Mouse (Mus musculus): Measurements from ENCODE around the gene 9030612E09Rik. TPM values are rescaled to one million over a fixed set of nuclear protein-coding genes. Genes with fewer than 3 reads are reported as not detected.

Gene 9030612E09Rik
- polyA plus RNA-seq, 1 experiment = 0.28 TPM

DNA sequence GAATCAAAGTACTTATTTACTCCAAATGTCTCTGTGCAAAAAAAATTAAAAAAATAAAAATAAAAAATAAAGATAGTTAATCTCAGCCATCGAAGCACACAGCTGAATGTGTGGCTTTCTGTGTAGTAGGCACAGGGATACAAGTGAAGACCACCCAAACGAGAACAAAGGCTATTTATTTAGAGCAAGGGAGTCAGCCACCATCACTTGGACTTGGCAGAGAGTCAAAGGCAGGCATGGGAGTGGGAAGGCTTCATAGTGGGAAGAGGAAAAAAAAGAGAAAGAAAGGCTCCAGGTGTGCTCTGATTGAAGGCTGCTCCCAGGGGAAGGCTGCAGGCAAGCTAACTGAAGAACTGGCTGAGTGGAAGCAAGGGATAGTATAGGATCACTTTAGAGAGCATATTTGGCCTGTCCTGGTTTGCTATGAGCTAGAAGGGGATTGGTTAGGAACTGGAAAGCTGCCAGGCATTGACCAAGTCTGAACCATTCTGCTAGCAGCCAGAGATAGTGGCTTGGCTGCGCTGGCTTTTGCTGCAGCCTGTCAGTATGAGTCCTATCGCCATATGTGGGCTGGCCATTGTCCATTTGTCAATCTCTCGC lies 5.9 kb downstream of the 9030612E09Rik start:
- H3K27ac ChIP-seq (ENCODE audit: insufficient read depth, low read length) = no peak overlapping the region
- TF ChIP-seq CTCF (IDR thresholded peaks at IDR 0.05; ENCODE audit: borderline replicate concordance, insufficient read depth, low read length) (no peak), POLR2A (IDR thresholded peaks at IDR 0.05; ENCODE audit: low read depth, low read length) (no peak)
- H3K4me3 ChIP-seq (ENCODE audit: insufficient read depth, low read length) = no peak overlapping the region

GRCm38 (mm10) chr10:43200206-43200605 lies 25.7 kb downstream of the 9030612E09Rik start:
- Histone ChIP-seq H3K4me1 (ENCODE audit: control insufficient read depth, insufficient read depth, low read length) (no peaks in the 10 kb centered on the region), H3K4me3 (ENCODE audit: insufficient read depth, low read length) (no peak overlapping the region), H3K27ac (ENCODE audit: insufficient read depth, low read length) (no peak overlapping the region)
- TF ChIP-seq CTCF (IDR thresholded peaks at IDR 0.05; ENCODE audit: borderline replicate concordance, insufficient read depth, low read length) (no peak), POLR2A (IDR thresholded peaks at IDR 0.05; ENCODE audit: low read depth, low read length) (no peak)

More for the DNA sequence above, 5.9 kb downstream of the 9030612E09Rik start:
- H3K4me1 ChIP-seq (ENCODE audit: control insufficient read depth, insufficient read depth, low read length) = no peaks in the 10 kb centered on the region

DNA sequence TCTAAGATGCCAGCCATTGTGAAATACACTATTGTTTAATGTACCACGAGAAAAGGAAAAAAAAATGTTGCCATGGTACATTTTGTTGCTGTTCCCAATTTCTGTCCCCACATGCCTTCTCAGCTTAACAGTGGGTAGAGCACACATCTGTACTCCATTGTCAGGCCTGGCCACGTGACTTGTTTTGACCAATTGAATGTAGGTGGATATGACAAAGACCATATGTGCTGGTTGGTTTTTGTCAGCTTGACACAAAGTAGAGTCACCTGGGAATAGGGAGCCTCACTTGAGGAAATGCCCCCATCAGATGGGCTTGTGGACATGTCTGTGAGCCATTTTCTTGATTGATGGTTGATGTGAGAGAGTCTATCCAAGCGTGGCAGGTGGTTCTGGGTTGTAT lies 29.4 kb downstream of the 9030612E09Rik start:
- no peaks in the 10 kb centered on the region for H3K4me1 ChIP-seq (ENCODE audit: control insufficient read depth, insufficient read depth, low read length)
- H3K27ac ChIP-seq (ENCODE audit: insufficient read depth, low read length) = no peak overlapping the region
- no peak for TF ChIP-seq POLR2A (IDR thresholded peaks at IDR 0.05; ENCODE audit: low read depth, low read length)
- TF ChIP-seq CTCF (IDR thresholded peaks at IDR 0.05; ENCODE audit: borderline replicate concordance, insufficient read depth, low read length) = no peak
- no peak overlapping the region for H3K4me3 ChIP-seq (ENCODE audit: insufficient read depth, low read length)

- no peak overlapping the region for H3K4me3 ChIP-seq (ENCODE audit: insufficient read depth, low read length)
- H3K27ac ChIP-seq (ENCODE audit: insufficient read depth, low read length) = no peak overlapping the region
- no peaks in the 10 kb centered on the region for H3K4me1 ChIP-seq (ENCODE audit: control insufficient read depth, insufficient read depth, low read length)
- TF ChIP-seq POLR2A (IDR thresholded peaks at IDR 0.05; ENCODE audit: low read depth, low read length) = no peak
- 0 out of 2 replicates have a peak, but pooled peaks have one; percentile 5 for TF ChIP-seq CTCF (IDR thresholded peaks at IDR 0.05; ENCODE audit: borderline replicate concordance, insufficient read depth, low read length)
Measured at GRCm38 (mm10) chr10:43211866-43212265, 37.4 kb downstream of the 9030612E09Rik start.

DNA sequence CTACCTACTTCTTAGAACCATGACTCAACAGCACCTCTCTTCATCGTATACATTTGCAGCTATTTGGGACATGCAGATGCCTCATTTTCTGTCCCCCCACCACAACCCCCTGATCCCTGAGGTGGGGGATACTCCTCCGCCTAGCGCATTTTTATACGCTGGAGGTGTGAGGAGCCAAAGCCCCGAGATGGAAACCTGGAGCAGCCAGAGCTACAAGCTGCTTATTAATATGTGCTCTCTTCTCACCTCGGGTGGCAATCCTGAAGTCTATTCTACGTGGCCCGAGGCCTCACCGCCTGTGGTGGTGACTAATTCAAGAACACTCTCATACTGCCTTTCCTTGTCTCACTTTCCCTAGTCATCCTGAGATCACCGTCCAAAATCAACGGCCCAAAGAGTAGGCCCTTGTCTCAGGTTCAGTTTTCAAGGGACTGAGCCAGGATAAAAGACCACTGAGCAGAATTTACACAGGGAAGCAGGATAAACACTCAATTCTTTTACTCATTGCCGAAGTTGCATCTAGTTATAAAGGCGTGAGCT lies 42.9 kb downstream of the 9030612E09Rik start:
- H3K4me3 ChIP-seq (ENCODE audit: insufficient read depth, low read length) = no peak overlapping the region
- TF ChIP-seq CTCF (IDR thresholded peaks at IDR 0.05; ENCODE audit: borderline replicate concordance, insufficient read depth, low read length) (no peak), POLR2A (IDR thresholded peaks at IDR 0.05; ENCODE audit: low read depth, low read length) (no peak)
- no peaks in the 10 kb centered on the region for H3K4me1 ChIP-seq (ENCODE audit: control insufficient read depth, insufficient read depth, low read length)
- H3K27ac ChIP-seq (ENCODE audit: insufficient read depth, low read length) = no peak overlapping the region

DNA sequence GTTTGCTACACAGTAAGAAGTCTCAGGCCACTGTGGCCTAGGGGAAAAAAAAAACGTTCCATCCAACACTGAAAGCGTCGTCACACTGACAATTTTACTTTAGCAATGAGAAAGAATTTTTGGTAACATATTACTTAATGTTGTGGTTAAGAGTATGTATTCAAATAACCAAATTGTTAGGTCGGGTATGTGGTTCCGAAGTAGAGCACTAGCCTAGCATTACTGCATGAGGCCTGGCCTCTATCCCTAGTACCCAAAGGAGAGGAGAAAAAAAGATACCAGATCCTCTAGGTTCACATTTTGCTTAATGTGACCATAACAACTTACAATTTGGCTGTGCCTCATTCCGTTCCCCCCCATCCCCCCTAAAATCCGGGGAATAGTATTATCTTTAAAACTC lies 46.0 kb downstream of the 9030612E09Rik start:
- TF ChIP-seq POLR2A (IDR thresholded peaks at IDR 0.05; ENCODE audit: low read depth, low read length) (no peak; the same call in 1 of the 2 replicates), CTCF (IDR thresholded peaks at IDR 0.05; ENCODE audit: borderline replicate concordance, insufficient read depth, low read length) (no peak)

DNA sequence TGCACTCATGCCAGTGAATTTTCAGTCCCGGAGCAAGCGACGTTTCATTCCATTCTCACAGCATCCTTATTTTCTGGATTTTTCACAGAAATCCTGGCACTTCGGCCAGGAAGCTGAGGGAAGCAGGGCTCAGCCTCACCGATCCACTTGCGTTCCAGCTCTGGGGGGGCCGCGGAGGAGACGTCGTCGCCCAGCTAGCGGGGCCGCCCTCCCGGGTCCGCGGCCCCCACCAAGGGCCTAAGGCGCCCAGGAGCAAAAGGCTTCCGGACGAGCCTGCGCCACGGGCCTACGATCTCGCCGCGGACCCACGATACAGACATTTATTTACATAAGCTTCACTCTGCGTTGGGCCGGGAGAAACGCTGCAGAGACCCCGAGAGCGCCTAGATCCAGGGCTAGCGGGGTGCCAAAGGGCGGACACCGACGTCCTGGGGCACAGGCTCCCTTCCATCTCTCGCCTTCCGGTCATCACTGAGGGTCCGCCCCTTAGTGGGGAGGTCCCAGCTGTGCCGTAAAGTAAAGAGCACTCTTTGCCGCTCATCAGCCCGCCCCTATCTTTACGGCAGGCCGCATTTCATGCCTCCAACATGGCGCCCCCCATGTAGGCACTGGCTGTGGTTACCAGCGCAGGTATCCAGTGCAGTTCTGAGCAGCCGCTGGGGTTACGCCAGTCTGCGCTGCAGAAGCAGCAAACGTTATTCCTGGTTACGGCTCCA lies 46.6 kb downstream of the 9030612E09Rik start, which contains the start of gene Pdss2:
Pdss2 (plus strand) TSS at position 577 of the 716 bp plus-strand sequence.
- H3K4me1 ChIP-seq (ENCODE audit: control insufficient read depth, insufficient read depth, low read length) = no peaks in the 10 kb centered on the region
- H3K4me3 ChIP-seq (ENCODE audit: insufficient read depth, low read length) = peak within 1 kb of the TSS; percentile 65
- TF ChIP-seq POLR2A (IDR thresholded peaks at IDR 0.05; ENCODE audit: low read depth, low read length) = peak; percentile 98
- TF ChIP-seq CTCF (IDR thresholded peaks at IDR 0.05; ENCODE audit: borderline replicate concordance, insufficient read depth, low read length) = no peak
- H3K27ac ChIP-seq (ENCODE audit: insufficient read depth, low read length) = peak within 1 kb of the TSS; percentile 63

More for the DNA sequence above, 46.0 kb downstream of the 9030612E09Rik start:
- Histone ChIP-seq H3K27ac (ENCODE audit: insufficient read depth, low read length) (peak overlapping the region; percentile 63), H3K4me3 (ENCODE audit: insufficient read depth, low read length) (peak overlapping the region; percentile 65), H3K4me1 (ENCODE audit: control insufficient read depth, insufficient read depth, low read length) (no peaks in the 10 kb centered on the region)

- peaks cover 2% of the 10 kb centered on the region; the same call in 1 of the 2 replicates for H3K4me1 ChIP-seq (ENCODE audit: control insufficient read depth, insufficient read depth, low read length)
- peak overlapping the region; percentile 57 for H3K4me3 ChIP-seq (ENCODE audit: insufficient read depth, low read length)
- peak overlapping the region; percentile 7; the same call in 1 of the 2 replicates for H3K27ac ChIP-seq (ENCODE audit: insufficient read depth, low read length)
- no peak for TF ChIP-seq CTCF (IDR thresholded peaks at IDR 0.05; ENCODE audit: borderline replicate concordance, insufficient read depth, low read length)
- no peak; the same call in 1 of the 2 replicates for TF ChIP-seq POLR2A (IDR thresholded peaks at IDR 0.05; ENCODE audit: low read depth, low read length)
Measured at GRCm38 (mm10) chr10:43221659-43222058, 47.2 kb downstream of the 9030612E09Rik start.

- Histone ChIP-seq H3K27ac (ENCODE audit: insufficient read depth, low read length) (no peak overlapping the region), H3K4me1 (ENCODE audit: control insufficient read depth, insufficient read depth, low read length) (peaks cover 9% of the 10 kb centered on the region), H3K4me3 (ENCODE audit: insufficient read depth, low read length) (no peak overlapping the region)
- TF ChIP-seq POLR2A (IDR thresholded peaks at IDR 0.05; ENCODE audit: low read depth, low read length) (no peak), CTCF (IDR thresholded peaks at IDR 0.05; ENCODE audit: borderline replicate concordance, insufficient read depth, low read length) (no peak)
Measured at GRCm38 (mm10) chr10:43223391-43223790, 48.9 kb downstream of the 9030612E09Rik start.

Other genes with a start within 250 kb of the 9030612E09Rik start
- 1.6 and 2.6 TPM in 2 replicates for gene Sobp, start 174 bp upstream of the 9030612E09Rik start, polyA plus RNA-seq (2011; ENCODE audit: insufficient read length, low read depth, missing spikeins)
- gene Pdss2, start 46.8 kb downstream of the 9030612E09Rik start, polyA plus RNA-seq (2011; ENCODE audit: insufficient read length, low read depth, missing spikeins) = 7.1 and 10.9 TPM in 2 replicates

Measured in embryonic fibroblast, embryonic 13.5 days (primary cell).